Mouse (Mus musculus): Measurements from ENCODE around the gene Abcb8.

DNA sequence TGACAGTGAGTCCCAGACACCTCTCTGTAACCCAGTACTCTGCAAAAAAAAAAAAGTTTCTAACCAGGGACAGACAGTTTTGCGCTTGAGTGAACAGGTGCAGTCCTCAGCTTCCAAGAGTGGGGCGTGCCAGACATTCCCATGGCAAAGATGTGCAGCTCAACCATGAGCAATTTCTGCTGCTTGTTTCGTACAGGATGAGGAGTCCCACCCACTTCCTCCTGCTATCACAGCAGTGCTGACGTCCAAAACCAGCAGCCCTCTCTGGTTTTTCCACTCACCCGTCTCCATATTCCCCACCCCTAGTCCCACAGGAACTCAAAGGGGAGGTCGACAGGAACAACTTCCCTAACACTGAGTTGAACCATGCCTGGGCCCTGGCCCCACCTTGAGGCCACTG, 9.1 kb upstream of the Abcb8 start:
- no peak for TF ChIP-seq POLR2A (IDR thresholded peaks at IDR 0.05; ENCODE audit: insufficient read depth, low read depth, low read length)
- no peak for TF ChIP-seq CTCF (IDR thresholded peaks at IDR 0.05; ENCODE audit: insufficient read depth, low read depth, low read length)

Data from olfactory bulb, adult 2 months (tissue).